Mouse (Mus musculus) lung, embryonic 15.5 days (tissue): ENCODE results near the gene Diablo. TPM values are rescaled to one million over a fixed set of nuclear protein-coding genes. Genes with fewer than 3 reads are reported as not detected.
"Not testable (repeated sequence)": the region's sequence is repeated elsewhere in the genome, so short reads cannot be mapped to it uniquely, and the experiment has no call there.

Source experiments
- ATAC-seq: fragments of 200-750 bp; cut with Nextera tagmentation; 2 replicates; pipeline ENCODE4 v1.8.0; 2017; ENCODE audit warnings: moderate number of reproducible peaks, borderline replicate concordance; ENCODE audit not compliant: low FRiP score, low TSS enrichment; ENCODE audit errors: extremely low read depth
- H3K27ac ChIP-seq: fragments of 300-500 bp; sonication (generic); 2 replicates; pipeline ENCODE4 v1.5.1; 2015; ENCODE audit warnings: moderate library complexity, mild to moderate bottlenecking, inconsistent platforms
- H3K27me3 ChIP-seq: fragments of 300-500 bp; sonication (generic); 2 replicates; pipeline ENCODE4 v1.6.1; 2015; ENCODE audit warnings: inconsistent platforms
- H3K36me3 ChIP-seq: fragments of 300-500 bp; sonication (generic); 2 replicates; pipeline ENCODE4 v1.6.1; 2015; ENCODE audit warnings: inconsistent platforms
- H3K4me1 ChIP-seq: fragments of 300-500 bp; sonication (generic); 2 replicates; pipeline ENCODE4 v1.6.1; 2015; ENCODE audit warnings: inconsistent platforms
- H3K4me2 ChIP-seq: fragments of 300-500 bp; sonication (generic); 2 replicates; pipeline ENCODE4 v1.6.1; 2015; ENCODE audit warnings: inconsistent platforms, mild to moderate bottlenecking, moderate library complexity
- H3K4me3 ChIP-seq: fragments of 300-500 bp; sonication (generic); 2 replicates; pipeline ENCODE4 v1.5.1; 2015; ENCODE audit warnings: mild to moderate bottlenecking, inconsistent platforms
- H3K9ac ChIP-seq: fragments of 300-500 bp; sonication (generic); 2 replicates; pipeline ENCODE4 v1.6.1; 2015; ENCODE audit warnings: inconsistent platforms
- H3K9me3 ChIP-seq: fragments of 300-500 bp; sonication (generic); 2 replicates; pipeline ENCODE4 v1.6.1; 2016; ENCODE audit warnings: inconsistent platforms
- WGBS: fragments of 180-500 bp; shearing (Covaris S2); methylation state at CpG from one replicate; pipeline ENCODE4 v1.1.7; 2015; 5-methylcytosine and 5-hydroxymethylcytosine counted together
- polyA plus RNA-seq: library from polyadenylated mRNA; unstranded; fragments of >200 nt; fragmentation: Nextera tagmentation; extraction: Ambion mirVana; gene quantifications from 2 replicates; pipeline ENCODE4 v1.2.1, GENCODE M21; 2015

Gene Diablo
- polyA plus RNA-seq, 1 experiment from 2014 or later = 115 TPM

GRCm38 (mm10) chr5:123525281-123525680 lies 1.3 kb upstream of the Diablo start, which contains the start of gene Gm49027:
Gene Gm49027, minus strand, starts transcription at chr5:123525488.
- Histone ChIP-seq H3K9ac (no peak within 1 kb of the TSS), H3K9me3 (no peaks in the 10 kb centered on the region), H3K27me3 (no peaks in the 10 kb centered on the region), H3K4me3 (peak within 1 kb of the TSS; percentile 87), H3K4me2 (peak within 1 kb of the TSS; percentile 82), H3K4me1 (peaks cover 20% of the 10 kb centered on the region), H3K36me3 (0 out of 2 replicates have a peak, but pooled peaks cover 8% of the 10 kb centered on the region), H3K27ac (no peak within 1 kb of the TSS)
- 84% methylated on average over 7 of the region's 7 CpGs for WGBS
- ATAC-seq = no peak

DNA sequence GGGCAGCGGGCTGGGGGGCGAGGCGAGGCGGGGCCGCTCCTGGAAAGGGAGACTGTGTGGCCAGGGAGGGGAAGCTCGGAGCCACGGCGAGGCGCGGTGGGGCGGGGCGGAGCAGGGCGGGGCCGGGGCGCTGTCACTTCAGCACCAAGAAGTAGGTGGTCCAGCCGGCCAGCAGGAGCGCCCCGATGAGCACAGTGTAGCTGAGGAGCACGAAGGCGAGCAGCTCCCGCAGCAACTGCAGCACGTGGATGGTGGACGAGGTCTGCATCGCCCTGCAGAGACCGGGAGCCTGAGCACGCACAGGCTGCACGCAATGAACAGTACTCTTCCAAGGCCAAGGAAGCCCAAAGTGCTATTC lies 396 bp upstream of the Diablo start:
- Histone ChIP-seq H3K36me3 (0 out of 2 replicates have a peak, but pooled peaks cover 8% of the 10 kb centered on the region), H3K4me1 (peaks cover 20% of the 10 kb centered on the region), H3K27me3 (no peaks in the 10 kb centered on the region), H3K4me3 (peak overlapping the region; percentile 87), H3K9ac (no peak overlapping the region), H3K9me3 (no peaks in the 10 kb centered on the region), H3K4me2 (peak overlapping the region; percentile 82), H3K27ac (no peak overlapping the region)
- ATAC-seq = peak; percentile 96
- WGBS = 3% methylated on average over 26 of the region's 27 CpGs

DNA sequence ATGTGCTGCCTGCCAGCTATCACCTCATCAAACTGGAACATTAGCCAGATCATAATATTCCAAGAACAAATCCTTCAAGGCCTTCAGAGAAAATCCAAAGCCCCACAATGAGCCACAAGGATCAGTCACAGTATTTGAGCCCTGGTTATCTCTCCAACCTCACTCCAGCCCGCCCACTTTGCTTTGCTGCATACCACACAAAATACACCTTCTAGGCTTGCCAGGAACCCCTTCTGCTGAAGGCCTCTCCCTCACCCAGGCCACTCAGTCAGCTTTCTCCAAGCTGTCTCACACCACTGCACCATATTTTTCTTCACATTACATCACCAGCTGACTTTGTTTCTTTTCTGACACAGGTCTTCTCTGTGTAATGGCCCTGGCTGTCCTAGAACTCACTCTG lies 1.8 kb downstream of the Diablo start:
- Histone ChIP-seq H3K27ac (no peak overlapping the region), H3K9ac (no peak overlapping the region; the same call in 1 of the 2 replicates), H3K36me3 (peaks cover 10% of the 10 kb centered on the region; the same call in 1 of the 2 replicates), H3K4me3 (no peak overlapping the region), H3K27me3 (no peaks in the 10 kb centered on the region), H3K9me3 (no peaks in the 10 kb centered on the region), H3K4me2 (no peak overlapping the region), H3K4me1 (peaks cover 20% of the 10 kb centered on the region)
- 83% methylated on average over 1 of the region's 1 CpGs for WGBS
- ATAC-seq = no peak

GRCm38 (mm10) chr5:123521621-123522020 lies 2.4 kb downstream of the Diablo start:
- peaks cover 20% of the 10 kb centered on the region for H3K4me1 ChIP-seq
- no peaks in the 10 kb centered on the region for H3K9me3 ChIP-seq
- H3K27ac ChIP-seq = no peak overlapping the region
- no peak overlapping the region for H3K4me3 ChIP-seq
- 75% methylated on average over 1 of the region's 1 CpGs for WGBS
- no peak for ATAC-seq
- peaks cover 15% of the 10 kb centered on the region; the same call in 1 of the 2 replicates for H3K36me3 ChIP-seq
- no peak overlapping the region for H3K4me2 ChIP-seq
- H3K27me3 ChIP-seq = no peaks in the 10 kb centered on the region
- H3K9ac ChIP-seq = no peak overlapping the region

- no peaks in the 10 kb centered on the region for H3K9me3 ChIP-seq
- ATAC-seq = no peak
- no peak overlapping the region for H3K9ac ChIP-seq
- peaks cover 23% of the 10 kb centered on the region; the same call in 1 of the 2 replicates for H3K36me3 ChIP-seq
- no peak overlapping the region for H3K4me3 ChIP-seq
- H3K27ac ChIP-seq = no peak overlapping the region
- peaks cover 20% of the 10 kb centered on the region for H3K4me1 ChIP-seq
- no peak overlapping the region for H3K4me2 ChIP-seq
- WGBS = 81% methylated on average over 9 of the region's 9 CpGs
- H3K27me3 ChIP-seq = no peaks in the 10 kb centered on the region
Observed at GRCm38 (mm10) chr5:123520666-123521065, 3.3 kb downstream of the Diablo start.

DNA sequence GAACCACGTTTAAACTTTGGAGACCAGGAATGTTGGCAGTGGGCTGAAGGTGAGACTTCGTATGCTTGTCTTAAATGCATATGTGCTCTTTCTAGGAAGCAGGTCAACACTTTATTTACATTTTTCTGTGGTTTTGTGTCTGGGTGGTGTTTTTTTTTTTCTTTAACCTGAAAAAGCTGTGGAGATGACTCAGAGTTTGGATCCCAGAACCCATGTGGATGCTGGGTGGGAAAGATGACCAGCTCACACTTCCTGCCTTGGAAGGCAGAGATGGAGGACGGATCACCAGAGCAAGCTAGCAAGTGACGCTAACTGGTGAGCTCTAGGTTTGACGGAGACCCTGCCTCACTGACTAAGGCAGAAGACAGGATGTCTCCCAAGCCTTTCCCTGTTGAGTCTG lies 9.1 kb downstream of the Diablo start:
- Histone ChIP-seq H3K9me3 (no peaks in the 10 kb centered on the region), H3K9ac (no peak overlapping the region), H3K27ac (no peak overlapping the region), H3K36me3 (peaks cover 31% of the 10 kb centered on the region; the same call in 1 of the 2 replicates), H3K4me2 (no peak overlapping the region), H3K4me1 (no peaks in the 10 kb centered on the region), H3K4me3 (no peak overlapping the region), H3K27me3 (peaks cover 4% of the 10 kb centered on the region; the same call in 1 of the 2 replicates)
- ATAC-seq = no peak
- WGBS = 82% methylated on average over 5 of the region's 5 CpGs

DNA sequence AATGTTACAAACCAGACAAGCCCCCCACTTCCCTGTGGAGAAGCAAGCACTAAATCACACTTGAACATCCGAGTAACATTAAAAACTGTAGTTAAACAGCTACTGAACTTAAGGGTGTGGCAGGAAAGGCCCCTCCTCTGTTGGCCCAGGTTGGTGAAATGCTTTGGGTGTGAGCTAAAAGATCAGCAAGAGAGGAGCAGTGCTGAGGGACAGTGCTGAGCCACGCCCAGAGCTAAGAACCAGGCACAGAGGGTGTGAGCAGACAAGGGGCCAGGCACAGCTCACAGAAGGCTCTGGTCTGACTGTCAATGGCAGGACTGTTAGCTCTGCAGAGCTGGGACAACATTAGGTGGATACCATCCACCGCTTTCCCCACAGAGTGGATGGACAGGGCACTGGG lies 11.9 kb downstream of the Diablo start:
- H3K9ac ChIP-seq = no peak overlapping the region
- peaks cover 20% of the 10 kb centered on the region; the same call in 1 of the 2 replicates for H3K36me3 ChIP-seq
- peaks cover 11% of the 10 kb centered on the region; the same call in 1 of the 2 replicates for H3K4me1 ChIP-seq
- H3K4me2 ChIP-seq = no peak overlapping the region
- no peak overlapping the region for H3K27ac ChIP-seq
- H3K9me3 ChIP-seq = no peaks in the 10 kb centered on the region
- no peak for ATAC-seq
- peaks cover 26% of the 10 kb centered on the region for H3K27me3 ChIP-seq
- no peak overlapping the region for H3K4me3 ChIP-seq
- WGBS = 62% methylated on average over 3 of the region's 3 CpGs

GRCm38 (mm10) chr5:123511426-123511825 lies 12.6 kb downstream of the Diablo start:
- peaks cover 11% of the 10 kb centered on the region; the same call in 1 of the 2 replicates for H3K4me1 ChIP-seq
- H3K27me3 ChIP-seq = peaks cover 32% of the 10 kb centered on the region
- not testable (repeated sequence) for H3K9ac ChIP-seq, H3K9me3 ChIP-seq, H3K4me2 ChIP-seq, ATAC-seq, H3K4me3 ChIP-seq, H3K27ac ChIP-seq
- H3K36me3 ChIP-seq = peaks cover 15% of the 10 kb centered on the region; the same call in 1 of the 2 replicates
- WGBS = 77% methylated on average over 3 of the region's 3 CpGs

GRCm38 (mm10) chr5:123510160-123510559 lies 13.8 kb downstream of the Diablo start, which contains the start of gene B3gnt4:
Gene B3gnt4, plus strand, starts transcription at chr5:123510460.
- H3K4me2 ChIP-seq = no peak within 1 kb of the TSS
- no peak for ATAC-seq
- H3K27ac ChIP-seq = no peak within 1 kb of the TSS
- 0 out of 2 replicates have a peak, but pooled peaks cover 5% of the 10 kb centered on the region for H3K36me3 ChIP-seq
- H3K9ac ChIP-seq = no peak within 1 kb of the TSS
- WGBS = 91% methylated on average over 5 of the region's 5 CpGs
- no peaks in the 10 kb centered on the region for H3K9me3 ChIP-seq
- H3K4me3 ChIP-seq = no peak within 1 kb of the TSS
- H3K27me3 ChIP-seq = peaks cover 35% of the 10 kb centered on the region
- H3K4me1 ChIP-seq = peaks cover 11% of the 10 kb centered on the region; the same call in 1 of the 2 replicates

GRCm38 (mm10) chr5:123508921-123509320 lies 15.1 kb downstream of the Diablo start:
- Histone ChIP-seq H3K9ac (0 out of 2 replicates have a peak overlapping the region, but pooled peaks have one; percentile 29), H3K4me1 (peaks cover 11% of the 10 kb centered on the region; the same call in 1 of the 2 replicates), H3K4me2 (peak overlapping the region; percentile 93), H3K27me3 (peaks cover 35% of the 10 kb centered on the region), H3K27ac (no peak overlapping the region), H3K36me3 (0 out of 2 replicates have a peak, but pooled peaks cover 3% of the 10 kb centered on the region), H3K9me3 (no peaks in the 10 kb centered on the region), H3K4me3 (peak overlapping the region; percentile 66)
- WGBS = 5% methylated on average over 12 of the region's 12 CpGs
- no peak for ATAC-seq

DNA sequence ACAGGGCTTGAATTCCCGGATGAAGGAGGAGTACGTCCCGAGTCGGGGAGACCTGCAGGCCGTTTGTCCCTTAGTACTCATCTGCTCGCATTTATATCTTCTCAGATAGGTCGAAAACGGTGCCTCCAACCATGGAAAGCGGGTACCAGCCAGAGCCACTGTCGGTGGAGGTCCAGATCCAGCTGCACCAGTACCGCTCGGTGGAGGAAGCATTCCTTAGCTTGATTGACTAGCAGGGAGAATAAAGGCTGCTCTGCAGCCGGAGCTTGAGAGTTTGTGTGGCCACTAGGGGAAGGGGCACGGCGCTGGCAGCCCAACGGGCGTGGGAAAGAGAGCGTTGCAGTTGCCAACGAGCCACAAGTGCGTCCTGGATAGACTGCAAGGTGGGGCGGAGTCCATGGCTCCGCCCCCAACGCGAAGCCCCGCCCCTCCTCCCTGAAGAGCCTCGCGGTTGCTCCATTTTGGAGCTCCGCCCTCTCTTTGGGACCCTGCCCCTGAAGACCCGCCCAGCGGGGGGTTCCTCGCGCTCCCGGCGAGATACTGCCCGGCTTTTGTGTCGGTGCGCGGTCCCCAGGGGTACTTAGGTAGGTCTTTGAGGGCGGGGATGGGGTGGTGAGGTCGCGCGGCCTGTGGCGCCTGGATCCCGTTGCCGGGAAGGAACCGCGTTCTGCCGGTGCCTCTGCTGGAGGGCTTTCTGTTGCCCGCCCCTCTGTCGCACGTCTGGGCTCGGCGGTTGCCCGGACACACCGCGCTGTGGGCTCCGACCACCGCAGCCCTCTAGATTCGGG lies 15.8 kb downstream of the Diablo start:
- Histone ChIP-seq H3K27me3 (peaks cover 35% of the 10 kb centered on the region), H3K27ac (no peak overlapping the region), H3K9me3 (no peaks in the 10 kb centered on the region), H3K4me3 (peak overlapping the region; percentile 66), H3K9ac (peak overlapping the region; percentile 29; the same call in 1 of the 2 replicates), H3K4me2 (peak overlapping the region; percentile 93), H3K4me1 (peaks cover 11% of the 10 kb centered on the region; the same call in 1 of the 2 replicates), H3K36me3 (0 out of 2 replicates have a peak, but pooled peaks cover 3% of the 10 kb centered on the region)
- ATAC-seq = peak; percentile 91
- under 1% methylated on average over 59 of the region's 59 CpGs for WGBS

DNA sequence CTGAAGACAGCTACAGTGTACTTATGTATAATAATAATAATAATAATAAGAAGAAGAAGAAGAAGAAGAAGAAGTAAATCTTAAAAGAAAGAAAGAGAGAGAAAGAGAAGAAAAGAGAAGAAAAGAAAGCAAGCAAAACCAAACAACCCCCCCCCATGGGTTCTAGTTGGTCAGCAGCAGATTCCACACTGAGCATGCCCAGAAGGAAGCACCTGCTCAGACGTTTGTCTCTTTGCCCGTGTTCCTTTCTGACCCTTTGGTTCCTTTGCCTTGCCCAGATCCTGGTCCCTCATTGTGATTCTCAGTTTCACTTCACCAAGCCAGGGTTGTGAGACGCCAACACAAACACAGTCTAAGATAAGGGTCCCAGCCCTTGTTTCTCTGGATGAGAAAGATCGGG lies 22.0 kb downstream of the Diablo start:
- Histone ChIP-seq H3K27ac (no peak overlapping the region), H3K27me3 (peaks cover 7% of the 10 kb centered on the region), H3K36me3 (no peaks in the 10 kb centered on the region), H3K9me3 (no peaks in the 10 kb centered on the region), H3K4me2 (no peak overlapping the region), H3K4me3 (no peak overlapping the region), H3K4me1 (peaks cover 8% of the 10 kb centered on the region), H3K9ac (no peak overlapping the region)
- no peak for ATAC-seq
- 64% methylated on average over 4 of the region's 4 CpGs for WGBS
